11 mouse cellular contexts compared by ENCODE assay signal in genomic region chr15:10747226-10747625, GRCm38 (mm10). TPM values are rescaled to one million over a fixed set of nuclear protein-coding genes. Genes with fewer than 3 reads are reported as not detected.
DNase-seq lines count a peak whose midpoint lies in the region; ATAC-seq lines count a peak whose summit lies in the region.
"Had no signal": no experiment of that assay in that cellular context is flagged by ENCODE, and none has a peak within 500 bp of the region (broad histone marks: within the 10 kb centered on the region; RNA-seq: fewer than 3 reads in every experiment).

No protein-coding gene starts in this region.

- no peaks in the 10 kb centered on the region for H3K27me3 ChIP-seq in lung, embryonic 15.5 days
- H3K27me3 ChIP-seq in embryonic facial prominence, embryonic 13.5 days: no peaks in the 10 kb centered on the region
- H3K27me3 ChIP-seq in hindbrain, embryonic 16.5 days (replicated peaks; ENCODE audit: control insufficient read depth, insufficient read depth, low read length): no peaks in the 10 kb centered on the region
- H3K27me3 ChIP-seq: liver, embryonic 13.5 days had no signal

- no peak for DNase-seq in lung, adult 18-20 months
- DNase-seq in retina, adult 2 months (ENCODE audit: low read depth, low spot score): peak; percentile 4
- no peak for DNase-seq in spleen, postnatal 36 days (ENCODE audit: low spot score in 2 of 2)
- no peak for DNase-seq in thymus, postnatal 14 days
- DNase-seq: adrenal gland, adult 8-10 months; cerebellum, postnatal 36 days; liver, embryonic 13.5 days had no signal

- no peak overlapping the region for H3K4me3 ChIP-seq in lung, embryonic 15.5 days
- H3K4me3 ChIP-seq in embryonic facial prominence, embryonic 13.5 days: no peak overlapping the region
- H3K4me3 ChIP-seq in hindbrain, embryonic 16.5 days (ENCODE audit: low read length): no peak overlapping the region
- H3K4me3 ChIP-seq: liver, embryonic 13.5 days had no signal

- H3K36me3 ChIP-seq in lung, embryonic 15.5 days: no peaks in the 10 kb centered on the region
- no peaks in the 10 kb centered on the region for H3K36me3 ChIP-seq in embryonic facial prominence, embryonic 13.5 days
- no peaks in the 10 kb centered on the region for H3K36me3 ChIP-seq in hindbrain, embryonic 16.5 days (ENCODE audit: control insufficient read depth, insufficient read depth, low read length)
- H3K36me3 ChIP-seq: G1E; liver, embryonic 13.5 days had no signal

- 0 out of 2 replicates have a peak overlapping the region, but pooled peaks have one; percentile 2 for H3K27ac ChIP-seq in lung, embryonic 15.5 days
- H3K27ac ChIP-seq in embryonic facial prominence, embryonic 13.5 days: no peak overlapping the region
- no peak overlapping the region for H3K27ac ChIP-seq in hindbrain, embryonic 16.5 days (ENCODE audit: low read depth, low read length)
- H3K27ac ChIP-seq: liver, embryonic 13.5 days had no signal

- no peak overlapping the region for H3K9ac ChIP-seq in lung, embryonic 15.5 days
- no peak overlapping the region for H3K9ac ChIP-seq in embryonic facial prominence, embryonic 13.5 days
- no peak overlapping the region for H3K9ac ChIP-seq in hindbrain, embryonic 16.5 days (ENCODE audit: low read depth, low read length)
- H3K9ac ChIP-seq: liver, embryonic 13.5 days had no signal

- ATAC-seq in lung, embryonic 15.5 days (ENCODE audit: borderline replicate concordance, extremely low read depth, low FRiP score, low TSS enrichment): no peak
- no peak for ATAC-seq in embryonic facial prominence, embryonic 13.5 days (ENCODE audit: insufficient number of reproducible peaks, insufficient read depth, low FRiP score, low TSS enrichment, low read depth)
- ATAC-seq in hindbrain, embryonic 16.5 days: peak; percentile 55

- 28% methylated on average over 4 of the region's 4 CpGs for WGBS in lung, embryonic 15.5 days
- WGBS in embryonic facial prominence, embryonic 13.5 days: 27% methylated on average over 4 of the region's 4 CpGs
- WGBS in hindbrain, embryonic 16.5 days: 22% methylated on average over 4 of the region's 4 CpGs

- H3K4me2 ChIP-seq in lung, embryonic 15.5 days: no peak overlapping the region
- H3K4me2 ChIP-seq in embryonic facial prominence, embryonic 13.5 days: peak overlapping the region; percentile 26
- peak overlapping the region; percentile 25; the same call in 1 of the 2 replicates for H3K4me2 ChIP-seq in hindbrain, embryonic 16.5 days (ENCODE audit: low read length)
- H3K4me2 ChIP-seq: liver, embryonic 13.5 days had no signal

- peaks cover 15% of the 10 kb centered on the region for H3K4me1 ChIP-seq in lung, embryonic 15.5 days
- peaks cover 21% of the 10 kb centered on the region for H3K4me1 ChIP-seq in embryonic facial prominence, embryonic 13.5 days
- peaks cover 11% of the 10 kb centered on the region for H3K4me1 ChIP-seq in hindbrain, embryonic 16.5 days (ENCODE audit: control insufficient read depth, insufficient read depth, low read depth, low read length)
- H3K4me1 ChIP-seq: liver, embryonic 13.5 days had no signal

- H3K9me3 ChIP-seq in lung, embryonic 15.5 days: no peaks in the 10 kb centered on the region
- no peaks in the 10 kb centered on the region for H3K9me3 ChIP-seq in embryonic facial prominence, embryonic 13.5 days
- no peaks in the 10 kb centered on the region for H3K9me3 ChIP-seq in hindbrain, embryonic 16.5 days (ENCODE audit: control insufficient read depth, low read length)
- H3K9me3 ChIP-seq: G1E; liver, embryonic 13.5 days had no signal

RNA-seq across cellular contexts. Expression of gene Rai14, which starts 32.8 kb away (rescaled TPM):
- 60.5 and 69.9 TPM in 2 replicates for polyA plus RNA-seq in lung, embryonic 15.5 days (2015; fragmentation: Nextera tagmentation; extraction: Ambion mirVana)
- 78.9 and 87.3 TPM in 2 replicates for polyA plus RNA-seq in embryonic facial prominence, embryonic 13.5 days (2015; fragmentation: Nextera tagmentation; extraction: Ambion mirVana)
- 8.2 and 11.6 TPM in 2 replicates for polyA plus RNA-seq in hindbrain, embryonic 16.5 days (2015; fragmentation: Nextera tagmentation; extraction: Ambion mirVana)
- polyA plus RNA-seq: G1E had no signal
